Mouse (Mus musculus) forelimb bud, embryonic 11.5 days (tissue): ENCODE data around the gene Mlycd.
A peak's percentile ranks its signal among the peaks of the same experiment; 100 is the strongest.
"Not testable (repeated sequence)": the region's sequence is repeated elsewhere in the genome, so short reads cannot be mapped to it uniquely, and the experiment has no call there.

Experiments used
- DNase-seq: peaks from one replicate; pipeline ENCODE4 v3.0.0-alpha.2; 2012; ENCODE audit warnings: low read depth, low spot score

Gene Mlycd

GRCm38 (mm10) chr8:119394524-119395026 is at the start of gene Mlycd:
Gene Mlycd (plus strand): TSS chr8:119394878.
- DNase-seq = peak; percentile 84

- DNase-seq = no peak
Observed at GRCm38 (mm10) chr8:119345029-119345682, 49.5 kb upstream of the Mlycd start.

GRCm38 (mm10) chr8:119345683-119346075 is 49.0 kb upstream of the Mlycd start:
- DNase-seq = no peak

GRCm38 (mm10) chr8:119351647-119352046 is 43.0 kb upstream of the Mlycd start:
- DNase-seq = no peak

GRCm38 (mm10) chr8:119352977-119353658 is 41.6 kb upstream of the Mlycd start:
- DNase-seq = no peak

GRCm38 (mm10) chr8:119353659-119354023 is 41.0 kb upstream of the Mlycd start:
- no peak for DNase-seq

- peak; percentile 13 for DNase-seq
Observed at GRCm38 (mm10) chr8:119356631-119357030, 38.0 kb upstream of the Mlycd start.

- no peak for DNase-seq
Observed at GRCm38 (mm10) chr8:119358175-119358574, 36.5 kb upstream of the Mlycd start.

GRCm38 (mm10) chr8:119358836-119359235 is 35.8 kb upstream of the Mlycd start:
- peak; percentile 52 for DNase-seq

- DNase-seq = no peak
Observed at GRCm38 (mm10) chr8:119360686-119361295, 33.9 kb upstream of the Mlycd start.

GRCm38 (mm10) chr8:119374716-119375115 is 20.0 kb upstream of the Mlycd start:
- DNase-seq = not testable (repeated sequence)

- no peak for DNase-seq
Observed at GRCm38 (mm10) chr8:119378476-119378875, 16.2 kb upstream of the Mlycd start.

- peak; percentile 24 for DNase-seq
Observed at GRCm38 (mm10) chr8:119380619-119381018, 14.1 kb upstream of the Mlycd start.

GRCm38 (mm10) chr8:119384478-119384877 is 10.2 kb upstream of the Mlycd start:
- peak; percentile 69 for DNase-seq

GRCm38 (mm10) chr8:119385854-119386253 is 8.8 kb upstream of the Mlycd start:
- no peak for DNase-seq

GRCm38 (mm10) chr8:119386988-119387387 is 7.7 kb upstream of the Mlycd start:
- no peak for DNase-seq

GRCm38 (mm10) chr8:119394097-119394496 is 581 bp upstream of the Mlycd start:
- DNase-seq = no peak

GRCm38 (mm10) chr8:119395072-119395950 is 633 bp downstream of the Mlycd start:
- DNase-seq = peak; percentile 41

- DNase-seq = no peak
Observed at GRCm38 (mm10) chr8:119398558-119398957, 3.9 kb downstream of the Mlycd start.

GRCm38 (mm10) chr8:119399255-119399654 is 4.6 kb downstream of the Mlycd start:
- DNase-seq = no peak

GRCm38 (mm10) chr8:119400122-119400671 is 5.5 kb downstream of the Mlycd start:
- no peak for DNase-seq
